ENCODE assay signal across 10 mouse cellular contexts in genomic region chr1:170218091-170218884, GRCm38 (mm10). TPM values are rescaled to one million over a fixed set of nuclear protein-coding genes. Genes with fewer than 3 reads are reported as not detected.
DNase-seq lines count a peak whose midpoint lies in the region; ATAC-seq lines count a peak whose summit lies in the region.
"Had no signal": no experiment of that assay in that cellular context is flagged by ENCODE, and none has a peak within 500 bp of the region (broad histone marks: within the 10 kb centered on the region; RNA-seq: fewer than 3 reads in every experiment).

No protein-coding gene starts in this region.

- 86% methylated on average over 6 of the region's 6 CpGs for WGBS in hindbrain, embryonic 14.5 days
- WGBS in hindbrain, embryonic 13.5 days: 85% methylated on average over 6 of the region's 6 CpGs

- ATAC-seq in hindbrain, embryonic 14.5 days (ENCODE audit: low FRiP score): no peak
- ATAC-seq in hindbrain, embryonic 13.5 days (ENCODE audit: low FRiP score): no peak
- peak; percentile 65 to 68; a peak in 2 of 4 replicates for ATAC-seq in hematopoietic stem cell, adult 5-6 weeks (replicated peaks in 1 of 2; ENCODE audit: insufficient read depth in 1 of 2, low FRiP score in 2 of 2, low TSS enrichment in 1 of 2, low read depth in 1 of 2, poor library complexity in 2 of 2, severe bottlenecking in 2 of 2)

- H3K36me3 ChIP-seq in hindbrain, embryonic 14.5 days (replicated peaks; ENCODE audit: control insufficient read depth, insufficient read depth): no peaks in the 10 kb centered on the region
- H3K36me3 ChIP-seq in hindbrain, embryonic 13.5 days: no peaks in the 10 kb centered on the region

- peak; percentile 27 for DNase-seq in hindbrain, embryonic 14.5 days (ENCODE audit: low spot score)
- peak; percentile 67 for DNase-seq in 3T3-L1 (ENCODE audit: low read depth, low spot score)
- DNase-seq in MEL-GATA-1-ER (ENCODE audit: extremely low read depth, low read depth): peak; percentile 36
- DNase-seq in gastrocnemius, postnatal 25 days: no peak
- DNase-seq in cerebellum, adult 9-10 months: no peak
- no peak for DNase-seq in left cerebral cortex, postnatal 10 days (ENCODE audit: extremely low spot score in 1 of 2, low spot score in 2 of 2)

- no peaks in the 10 kb centered on the region for H3K9me3 ChIP-seq in hindbrain, embryonic 14.5 days (ENCODE audit: control insufficient read depth, low read length)
- H3K9me3 ChIP-seq in hindbrain, embryonic 13.5 days: no peaks in the 10 kb centered on the region

- no peak overlapping the region for H3K4me2 ChIP-seq in hindbrain, embryonic 14.5 days (replicated peaks)
- H3K4me2 ChIP-seq in hindbrain, embryonic 13.5 days: no peak overlapping the region

- H3K27ac ChIP-seq in hindbrain, embryonic 14.5 days: no peak overlapping the region
- no peak overlapping the region for H3K27ac ChIP-seq in hindbrain, embryonic 13.5 days

- intact Hi-C loops in left cerebral cortex, postnatal 10 days (cut with DNase I): loop anchor here (10.0 kb wide), 1 partner anchor 397 kb away; no protein-coding TSS in a partner anchor

- H3K4me1 ChIP-seq in hindbrain, embryonic 14.5 days (replicated peaks; ENCODE audit: control insufficient read depth, insufficient read depth, low read length): peaks cover 9% of the 10 kb centered on the region
- H3K4me1 ChIP-seq in hindbrain, embryonic 13.5 days (replicated peaks): peaks cover 8% of the 10 kb centered on the region

- H3K27me3 ChIP-seq in hindbrain, embryonic 14.5 days (ENCODE audit: control insufficient read depth, insufficient read depth, low read length): peaks cover 4% of the 10 kb centered on the region; the same call in 1 of the 2 replicates
- H3K27me3 ChIP-seq in hindbrain, embryonic 13.5 days: peaks cover 17% of the 10 kb centered on the region

- no peak overlapping the region for H3K9ac ChIP-seq in hindbrain, embryonic 14.5 days
- no peak overlapping the region for H3K9ac ChIP-seq in hindbrain, embryonic 13.5 days

- no peak overlapping the region for H3K4me3 ChIP-seq in hindbrain, embryonic 14.5 days (replicated peaks; ENCODE audit: low read length)
- no peak overlapping the region for H3K4me3 ChIP-seq in hindbrain, embryonic 13.5 days
- H3K4me3 ChIP-seq: myocyte had no signal

RNA-seq across cellular contexts. Expression of gene Uhmk1, which starts 3.1 kb away (rescaled TPM):
- polyA plus RNA-seq in hindbrain, embryonic 14.5 days (2014; fragmentation: Nextera tagmentation; extraction: Ambion mirVana): 14.4 and 17.2 TPM in 2 replicates
- polyA plus RNA-seq in hindbrain, embryonic 13.5 days (2015; fragmentation: Nextera tagmentation; extraction: Ambion mirVana): 8.4 and 8.7 TPM in 2 replicates
- total RNA-seq in hematopoietic stem cell, adult 5-6 weeks (2017): 68.2 and 71.1 TPM in 2 replicates
- 10 to 100 TPM; 11.1 to 12.3 TPM for total RNA-seq in gastrocnemius, postnatal 25 days (2021)
- total RNA-seq in left cerebral cortex, postnatal 10 days (2021): 100 to 1,000 TPM; 139 to 144 TPM

RNA-seq across cellular contexts. Expression of gene Sh2d1b2, which starts 14.3 kb away (rescaled TPM):
- polyA plus RNA-seq in hindbrain, embryonic 14.5 days (2014; fragmentation: Nextera tagmentation; extraction: Ambion mirVana): not detected in 2 replicates
- polyA plus RNA-seq in hindbrain, embryonic 13.5 days (2015; fragmentation: Nextera tagmentation; extraction: Ambion mirVana): not detected in 2 replicates
- total RNA-seq in hematopoietic stem cell, adult 5-6 weeks (2017): not detected in 2 replicates
- total RNA-seq in gastrocnemius, postnatal 25 days (2021): not detected
- not detected for total RNA-seq in left cerebral cortex, postnatal 10 days (2021)
- total RNA-seq: left cerebral cortex, adult 18-20 months had no signal
- polyA plus RNA-seq: myocyte had no signal

RNA-seq across cellular contexts. Expression of gene Uap1, which starts 43.5 kb away (rescaled TPM):
- 63.8 and 71.3 TPM in 2 replicates for polyA plus RNA-seq in hindbrain, embryonic 14.5 days (2014; fragmentation: Nextera tagmentation; extraction: Ambion mirVana)
- polyA plus RNA-seq in hindbrain, embryonic 13.5 days (2015; fragmentation: Nextera tagmentation; extraction: Ambion mirVana): 63.0 and 63.7 TPM in 2 replicates
- 73.9 and 113 TPM in 2 replicates for total RNA-seq in hematopoietic stem cell, adult 5-6 weeks (2017)
- 10 to 100 TPM; 42.7 to 49.5 TPM for total RNA-seq in gastrocnemius, postnatal 25 days (2021)
- 10 to 100 TPM; 62.5 to 66.7 TPM for total RNA-seq in left cerebral cortex, postnatal 10 days (2021)

RNA-seq across cellular contexts. Expression of gene Sh2d1b1, which starts 58.8 kb away (rescaled TPM):
- 0.08 TPM in 1 of 2 replicates, not detected in the other for polyA plus RNA-seq in hindbrain, embryonic 14.5 days (2014; fragmentation: Nextera tagmentation; extraction: Ambion mirVana)
- polyA plus RNA-seq in hindbrain, embryonic 13.5 days (2015; fragmentation: Nextera tagmentation; extraction: Ambion mirVana): not detected in 2 replicates
- 0.44 and 0.89 TPM in 2 replicates for total RNA-seq in hematopoietic stem cell, adult 5-6 weeks (2017)
- total RNA-seq in gastrocnemius, postnatal 25 days (2021): not detected
- total RNA-seq in left cerebral cortex, postnatal 10 days (2021): not detected

Comparison
In these comparisons a context has a peak if more than half of its experiments do, and no peak if none do; other contexts are left out.
1. ATAC-seq: peak in hematopoietic stem cell, adult 5-6 weeks (2 of 2); none in hindbrain, embryonic 14.5 days (single experiment) and hindbrain, embryonic 13.5 days (single experiment).
2. DNase-seq: peak in hindbrain, embryonic 14.5 days (single experiment), 3T3-L1 (single experiment) and MEL-GATA-1-ER (single experiment); none in gastrocnemius, postnatal 25 days (single experiment), cerebellum, adult 9-10 months (single experiment) and left cerebral cortex, postnatal 10 days (0 of 2).